Mouse (Mus musculus) lung, embryonic 14.5 days (tissue): ENCODE data around the gene Capn1. TPM values are rescaled to one million over a fixed set of nuclear protein-coding genes. Genes with fewer than 3 reads are reported as not detected.

Experiments used
- ATAC-seq: fragments of 200-750 bp; cut with Nextera tagmentation; 2 replicates; pipeline ENCODE4 v1.8.0; 2017; ENCODE audit warnings: mild to moderate bottlenecking, moderate TSS enrichment, moderate library complexity; ENCODE audit not compliant: insufficient read depth
- DNase-seq: peaks from one replicate; pipeline ENCODE4 v3.0.0-alpha.2; 2015
- H3K27ac ChIP-seq: fragments of 300-500 bp; sonication (generic); 2 replicates; pipeline ENCODE4 v1.5.1; 2014; ENCODE audit warnings: low read depth, mild to moderate bottlenecking, moderate library complexity
- H3K27me3 ChIP-seq: fragments of 300-500 bp; sonication (generic); 2 replicates; pipeline ENCODE4 v1.6.1; 2014; ENCODE audit warnings: low read length, control low read depth; ENCODE audit not compliant: insufficient read depth
- H3K36me3 ChIP-seq: fragments of 300-500 bp; sonication (generic); 2 replicates; pipeline ENCODE4 v1.6.1; 2014; ENCODE audit warnings: control low read depth; ENCODE audit not compliant: insufficient read depth
- H3K4me1 ChIP-seq: fragments of 300-500 bp; sonication (generic); 2 replicates; pipeline ENCODE4 v1.6.1; 2014; ENCODE audit warnings: antibody characterized with exemption, control low read depth; ENCODE audit not compliant: insufficient read depth
- H3K4me2 ChIP-seq: fragments of 300-500 bp; sonication (generic); 2 replicates; pipeline ENCODE4 v1.6.1; 2014; ENCODE audit warnings: mild to moderate bottlenecking
- H3K4me3 ChIP-seq: fragments of 300-500 bp; sonication (generic); 2 replicates; pipeline ENCODE4 v1.5.1; 2014; ENCODE audit warnings: low read depth, low read length
- H3K9ac ChIP-seq: fragments of 300-500 bp; sonication (generic); 2 replicates; pipeline ENCODE4 v1.6.1; 2014
- H3K9me3 ChIP-seq: fragments of 300-500 bp; sonication (generic); 2 replicates; pipeline ENCODE4 v1.6.1; 2016; ENCODE audit warnings: low read depth, low read length, control low read depth
- CTCF ChIP-seq: IDR thresholded peaks from 2 replicates; pipeline ENCODE4 v1.5.1; 2016; ENCODE audit warnings: antibody characterized with exemption, low read depth
- WGBS: fragments of 180-500 bp; shearing (Covaris S2); extraction: QIAGEN DNeasy Blood & Tissue Kit; methylation state at CpG from one replicate; pipeline ENCODE4 v1.1.7; 2014; 5-methylcytosine and 5-hydroxymethylcytosine counted together
- polyA plus RNA-seq: library from polyadenylated mRNA; unstranded; fragments of >200 nt; fragmentation: Nextera tagmentation; extraction: Ambion mirVana; gene quantifications from 2 replicates; pipeline ENCODE4 v1.2.1, GENCODE M21; 2014

The Capn1 gene
- polyA plus RNA-seq, 1 experiment from 2014 or later: 9.6 TPM

- DNase-seq (no peak), ATAC-seq (no peak)
- WGBS: 46% methylated on average over 4 of the region's 4 CpGs
- H3K4me3 ChIP-seq: no peak overlapping the region
- H3K27me3 ChIP-seq: no peaks in the 10 kb centered on the region
- no peak overlapping the region for H3K4me2 ChIP-seq
- H3K9me3 ChIP-seq: no peaks in the 10 kb centered on the region
- H3K4me1 ChIP-seq: no peaks in the 10 kb centered on the region
- H3K9ac ChIP-seq: no peak overlapping the region
- no peak for TF ChIP-seq CTCF
- no peaks in the 10 kb centered on the region for H3K36me3 ChIP-seq
- no peak overlapping the region for H3K27ac ChIP-seq
Observed at GRCm38 (mm10) chr19:5975676-5976075, 40.0 kb downstream of the Capn1 start.

GRCm38 (mm10) chr19:5975112-5975511 is 40.6 kb downstream of the Capn1 start:
- Histone ChIP-seq H3K9ac (no peak overlapping the region), H3K27me3 (no peaks in the 10 kb centered on the region), H3K36me3 (no peaks in the 10 kb centered on the region), H3K4me1 (no peaks in the 10 kb centered on the region), H3K27ac (no peak overlapping the region), H3K9me3 (no peaks in the 10 kb centered on the region), H3K4me2 (no peak overlapping the region), H3K4me3 (no peak overlapping the region)
- no peak for TF ChIP-seq CTCF
- no peak for DNase-seq
- ATAC-seq: no peak
- WGBS: 63% methylated on average over 4 of the region's 4 CpGs

- H3K4me3 ChIP-seq: no peak overlapping the region
- no peaks in the 10 kb centered on the region for H3K27me3 ChIP-seq
- no peak for TF ChIP-seq CTCF
- no peaks in the 10 kb centered on the region for H3K9me3 ChIP-seq
- no peak overlapping the region for H3K9ac ChIP-seq
- WGBS: 75% methylated on average over 10 of the region's 10 CpGs
- peaks cover 3% of the 10 kb centered on the region; the same call in 1 of the 2 replicates for H3K4me1 ChIP-seq
- no peaks in the 10 kb centered on the region for H3K36me3 ChIP-seq
- DNase-seq (no peak), ATAC-seq (no peak)
- no peak overlapping the region for H3K4me2 ChIP-seq
- H3K27ac ChIP-seq: no peak overlapping the region
Observed at GRCm38 (mm10) chr19:5967664-5968063, 48.0 kb downstream of the Capn1 start.

- Histone ChIP-seq H3K4me2 (no peak overlapping the region), H3K36me3 (peaks cover under 1% of the 10 kb centered on the region; the same call in 1 of the 2 replicates), H3K9ac (no peak overlapping the region), H3K4me3 (no peak overlapping the region), H3K27me3 (no peaks in the 10 kb centered on the region), H3K9me3 (no peaks in the 10 kb centered on the region), H3K27ac (no peak overlapping the region), H3K4me1 (peaks cover 3% of the 10 kb centered on the region; the same call in 1 of the 2 replicates)
- WGBS: 70% methylated on average over 6 of the region's 6 CpGs
- no peak for TF ChIP-seq CTCF
- DNase-seq: no peak
- ATAC-seq: no peak
Observed at GRCm38 (mm10) chr19:5966786-5967185, 48.9 kb downstream of the Capn1 start.

- Histone ChIP-seq H3K9ac (no peak overlapping the region), H3K4me1 (peaks cover 3% of the 10 kb centered on the region; the same call in 1 of the 2 replicates), H3K4me3 (no peak overlapping the region), H3K27me3 (no peaks in the 10 kb centered on the region), H3K27ac (no peak overlapping the region), H3K36me3 (peaks cover 9% of the 10 kb centered on the region), H3K4me2 (no peak overlapping the region), H3K9me3 (no peaks in the 10 kb centered on the region)
- no peak for ATAC-seq
- no peak for TF ChIP-seq CTCF
- no peak for DNase-seq
- 81% methylated on average over 2 of the region's 2 CpGs for WGBS
Observed at GRCm38 (mm10) chr19:5965910-5966309, 49.8 kb downstream of the Capn1 start.

GRCm38 (mm10) chr19:5965280-5965679 is 50.4 kb downstream of the Capn1 start:
- peaks cover 3% of the 10 kb centered on the region; the same call in 1 of the 2 replicates for H3K4me1 ChIP-seq
- no peak overlapping the region; the same call in 1 of the 2 replicates for H3K4me3 ChIP-seq
- no peak for ATAC-seq
- H3K27ac ChIP-seq: no peak overlapping the region
- H3K9me3 ChIP-seq: no peaks in the 10 kb centered on the region
- 0 out of 2 replicates have a peak overlapping the region, but pooled peaks have one; percentile 6 for H3K9ac ChIP-seq
- peaks cover 16% of the 10 kb centered on the region for H3K36me3 ChIP-seq
- WGBS: 4% methylated on average over 4 of the region's 4 CpGs
- TF ChIP-seq CTCF: peak; percentile 92
- H3K4me2 ChIP-seq: no peak overlapping the region
- no peaks in the 10 kb centered on the region for H3K27me3 ChIP-seq
- DNase-seq: peak; percentile 94

- Histone ChIP-seq H3K4me3 (peak overlapping the region; percentile 82), H3K27ac (0 out of 2 replicates have a peak overlapping the region, but pooled peaks have one; percentile 16), H3K9ac (peak overlapping the region; percentile 6; the same call in 1 of the 2 replicates), H3K4me2 (peak overlapping the region; percentile 69), H3K36me3 (peaks cover 18% of the 10 kb centered on the region), H3K27me3 (no peaks in the 10 kb centered on the region), H3K4me1 (peaks cover 3% of the 10 kb centered on the region; the same call in 1 of the 2 replicates), H3K9me3 (no peaks in the 10 kb centered on the region)
- TF ChIP-seq CTCF: no peak
- ATAC-seq (no peak), DNase-seq (no peak)
- WGBS: 86% methylated on average over 2 of the region's 2 CpGs
Observed at GRCm38 (mm10) chr19:5964804-5965203, 50.9 kb downstream of the Capn1 start.
